Mouse (Mus musculus) liver, embryonic 14.5 days (tissue): ENCODE results near the gene Ier5.

ENCODE experiments used
- CTCF ChIP-seq: IDR thresholded peaks from 2 replicates; pipeline ENCODE4 v1.5.1; 2016; ENCODE audit warnings: antibody characterized with exemption, low read depth, control low read depth
- EP300 ChIP-seq: IDR thresholded peaks from 2 replicates; pipeline ENCODE4 v1.6.1; 2016; ENCODE audit warnings: antibody characterized with exemption, low read depth

- no peak for TF ChIP-seq CTCF
- no peak for TF ChIP-seq EP300
Observed at GRCm38 (mm10) chr1:155112875-155113274, 13.4 kb upstream of the Ier5 start.
